9 mouse cellular contexts compared by ENCODE assay signal in genomic region chr2:73271459-73272161, GRCm38 (mm10). TPM values are rescaled to one million over a fixed set of nuclear protein-coding genes. Genes with fewer than 3 reads are reported as not detected.
DNase-seq lines count a peak whose midpoint lies in the region; ATAC-seq and TF ChIP-seq lines count a peak whose summit lies in the region.
"Had no signal": no experiment of that assay in that cellular context is flagged by ENCODE, and none has a peak within 500 bp of the region (broad histone marks: within the 10 kb centered on the region; RNA-seq: fewer than 3 reads in every experiment).

TSS of gene Sp9 (plus strand) at chr2:73271925.

- H3K4me1 ChIP-seq in ES-E14 (ENCODE audit: control insufficient read depth in 2 of 2, insufficient read depth in 2 of 2, low read length in 2 of 2, poor library complexity in 1 of 2): peaks cover 0 to 5% of the 10 kb centered on the region in 2 experiments; a peak in 2 of 4 replicates
- peaks cover 73% of the 10 kb centered on the region for H3K4me1 ChIP-seq in forebrain, embryonic 10.5 days
- peaks cover 38% of the 10 kb centered on the region for H3K4me1 ChIP-seq in hindbrain, embryonic 13.5 days (replicated peaks)
- H3K4me1 ChIP-seq in liver, embryonic 13.5 days (replicated peaks): peaks cover 39% of the 10 kb centered on the region
- peaks cover 3% of the 10 kb centered on the region; the same call in 1 of the 2 replicates for H3K4me1 ChIP-seq in olfactory bulb, adult 2 months (ENCODE audit: control insufficient read depth, insufficient read depth, low read length)

- H3K9ac ChIP-seq in ES-E14 (ENCODE audit: insufficient read depth, low read depth, low read length, poor library complexity, severe bottlenecking): no peak within 1 kb of the TSS
- H3K9ac ChIP-seq in hindbrain, embryonic 13.5 days: peak within 1 kb of the TSS; percentile 61; the same call in 1 of the 2 replicates
- no peak within 1 kb of the TSS for H3K9ac ChIP-seq in liver, embryonic 13.5 days

- no peaks in the 10 kb centered on the region for H3K9me3 ChIP-seq in ES-E14 (ENCODE audit: control insufficient read depth, insufficient read depth, low read depth, low read length)
- H3K9me3 ChIP-seq in forebrain, embryonic 10.5 days: no peaks in the 10 kb centered on the region
- H3K9me3 ChIP-seq in hindbrain, embryonic 13.5 days: no peaks in the 10 kb centered on the region
- H3K9me3 ChIP-seq in liver, embryonic 13.5 days (replicated peaks): no peaks in the 10 kb centered on the region

- under 1% methylated on average over 48 of the region's 48 CpGs for WGBS in forebrain, embryonic 10.5 days
- under 1% methylated on average over 48 of the region's 48 CpGs for WGBS in hindbrain, embryonic 13.5 days
- WGBS in liver, embryonic 13.5 days (ENCODE audit: insufficient replicate concordance): 1% methylated on average over 48 of the region's 48 CpGs
- WGBS in olfactory bulb, adult 2 months: under 1% methylated on average over 48 of the region's 48 CpGs

- H3K4me2 ChIP-seq in hindbrain, embryonic 13.5 days: peak within 1 kb of the TSS; percentile 49
- H3K4me2 ChIP-seq in liver, embryonic 13.5 days: peak within 1 kb of the TSS; percentile 63

- peak; percentile 56 for DNase-seq in kidney, adult 18-20 months
- DNase-seq in kidney, adult 9 months: no peak
- no peak for DNase-seq in ES-E14 (ENCODE audit: low read depth, low spot score)
- peak; percentile 85 for DNase-seq in forebrain, embryonic 10.5 days (ENCODE audit: extremely low spot score, low spot score)
- no peak for DNase-seq in liver, embryonic 13.5 days
- no peak for DNase-seq in urinary bladder, adult 18-20 months (ENCODE audit: low spot score in 2 of 2)

- no peak within 1 kb of the TSS for H3K27ac ChIP-seq in ES-E14 (ENCODE audit: insufficient read depth, low read depth, low read length, poor library complexity, severe bottlenecking)
- H3K27ac ChIP-seq in forebrain, embryonic 10.5 days: peak within 1 kb of the TSS; percentile 67
- no peak within 1 kb of the TSS for H3K27ac ChIP-seq in hindbrain, embryonic 13.5 days
- H3K27ac ChIP-seq in liver, embryonic 13.5 days: no peak within 1 kb of the TSS
- H3K27ac ChIP-seq in olfactory bulb, adult 2 months (ENCODE audit: insufficient read depth, low read depth, low read length): peak within 1 kb of the TSS; percentile 98

- ATAC-seq in hindbrain, embryonic 13.5 days (ENCODE audit: low FRiP score): peak; percentile 79
- ATAC-seq in liver, embryonic 13.5 days (ENCODE audit: low read depth): peak; percentile 63; the same call in 1 of the 2 replicates

- TF ChIP-seq POLR2A in olfactory bulb, adult 2 months (IDR thresholded peaks at IDR 0.05; ENCODE audit: insufficient read depth, low read depth, low read length): peak; percentile 100

- H3K27me3 ChIP-seq in forebrain, embryonic 10.5 days (ENCODE audit: poor library complexity, severe bottlenecking): peaks cover 100% of the 10 kb centered on the region
- peaks cover 86% of the 10 kb centered on the region for H3K27me3 ChIP-seq in hindbrain, embryonic 13.5 days
- H3K27me3 ChIP-seq in liver, embryonic 13.5 days: peaks cover 94% of the 10 kb centered on the region

- no peak for TF ChIP-seq CTCF in olfactory bulb, adult 2 months (IDR thresholded peaks at IDR 0.05; ENCODE audit: insufficient read depth, low read depth, low read length)

- no peaks in the 10 kb centered on the region for H3K36me3 ChIP-seq in ES-E14 (ENCODE audit: control insufficient read depth, insufficient read depth, low read length, poor library complexity, severe bottlenecking)
- H3K36me3 ChIP-seq in forebrain, embryonic 10.5 days (replicated peaks): no peaks in the 10 kb centered on the region
- no peaks in the 10 kb centered on the region for H3K36me3 ChIP-seq in hindbrain, embryonic 13.5 days
- H3K36me3 ChIP-seq in liver, embryonic 13.5 days: no peaks in the 10 kb centered on the region

- peak within 1 kb of the TSS; percentile 36 to 38; a peak in 2 of 4 replicates for H3K4me3 ChIP-seq in ES-E14 (ENCODE audit: insufficient read depth in 1 of 2, low read depth in 1 of 2, low read length in 2 of 2, poor library complexity in 1 of 2, severe bottlenecking in 1 of 2)
- peak within 1 kb of the TSS; percentile 51 for H3K4me3 ChIP-seq in forebrain, embryonic 10.5 days
- H3K4me3 ChIP-seq in hindbrain, embryonic 13.5 days: peak within 1 kb of the TSS; percentile 44
- H3K4me3 ChIP-seq in liver, embryonic 13.5 days (replicated peaks): peak within 1 kb of the TSS; percentile 45
- H3K4me3 ChIP-seq in olfactory bulb, adult 2 months (ENCODE audit: insufficient read depth, low read depth, low read length): peak within 1 kb of the TSS; percentile 98

- in situ Hi-C loops in ES-E14 (cut with MboI; ENCODE audit: low sequenced_read_pairs in 2 of 2, unreplicated experiment in 2 of 2): loop anchor here in 1 of 2 experiments (10.0 kb wide), 2 partner anchors 1393 to 1737 kb away; partner anchors contain the start of gene Hoxd13

TF ChIP-seq in ES-E14, 5 proteins besides CTCF, POLR2A, EP300 and RAD21:
- no peak for TF ChIP-seq ZNF384 (IDR thresholded peaks at IDR 0.05; ENCODE audit: low read depth, low read length)
- no peak for TF ChIP-seq MAFK (IDR thresholded peaks at IDR 0.05; ENCODE audit: insufficient read depth, low read depth, low read length)
- no peak for TF ChIP-seq CHD2 (IDR thresholded peaks at IDR 0.05; ENCODE audit: low read depth, low read length)
- no peak for TF ChIP-seq ZC3H11A (IDR thresholded peaks at IDR 0.05; ENCODE audit: borderline replicate concordance, low read depth, low read length)
- no peak for TF ChIP-seq HCFC1 (IDR thresholded peaks at IDR 0.05; ENCODE audit: borderline replicate concordance, insufficient read depth, low read length)

RNA-seq across cellular contexts. Expression of gene Sp9, which starts in this region (rescaled TPM):
- total RNA-seq in ES-E14 (2012; rRNA removed): 0.74 and 0.80 TPM in 2 replicates
- 0.94 and 1.1 TPM in 2 replicates for polyA plus RNA-seq in forebrain, embryonic 10.5 days (2016; fragmentation: Nextera tagmentation; extraction: Ambion mirVana)
- polyA plus RNA-seq in hindbrain, embryonic 13.5 days (2015; fragmentation: Nextera tagmentation; extraction: Ambion mirVana): 1.7 and 2.1 TPM in 2 replicates
- not detected in 2 replicates for polyA plus RNA-seq in liver, embryonic 13.5 days (2015; fragmentation: Nextera tagmentation; extraction: Ambion mirVana)
- polyA plus RNA-seq in olfactory bulb, adult 2 months (2012; ENCODE audit: insufficient read depth, insufficient read length, low replicate concordance, missing spikeins): not detected in 2 replicates
- polyA plus RNA-seq: large intestine, adult 2 months had no signal

Comparison
In these comparisons a context has a peak if more than half of its experiments do, and no peak if none do; other contexts are left out.
1. DNase-seq: peak in kidney, adult 18-20 months (single experiment) and forebrain, embryonic 10.5 days (single experiment); none in kidney, adult 9 months (single experiment), ES-E14 (single experiment), liver, embryonic 13.5 days (single experiment) and urinary bladder, adult 18-20 months (0 of 2).
2. Peak in ATAC-seq, H3K4me3 ChIP-seq and H3K4me2 ChIP-seq in liver, embryonic 13.5 days; RNA of the gene not detected or under 1 TPM.
3. H3K27ac ChIP-seq: peak in forebrain, embryonic 10.5 days (single experiment) and olfactory bulb, adult 2 months (single experiment); none in ES-E14 (single experiment), hindbrain, embryonic 13.5 days (single experiment) and liver, embryonic 13.5 days (single experiment).
4. H3K4me3 ChIP-seq: peak in every context shown above with its lines; median percentile 98 in olfactory bulb, adult 2 months; 51 in forebrain, embryonic 10.5 days; 45 in liver, embryonic 13.5 days; 44 in hindbrain, embryonic 13.5 days; 37 in ES-E14.